Mouse (Mus musculus) megakaryocyte, embryonic 14.5 days (primary cell): Measurements from ENCODE around the gene Hdc.

ENCODE experiments used
- FLI1 ChIP-seq: IDR thresholded peaks from 2 replicates; pipeline ENCODE4 v1.6.1; 2012; ENCODE audit warnings: low read length, inconsistent platforms, mixed read lengths
- GATA1 ChIP-seq: IDR thresholded peaks from 3 replicates; pipeline ENCODE4 v1.6.1; 2012; ENCODE audit warnings: mixed read lengths, low read length, inconsistent platforms, borderline replicate concordance

GRCm38 (mm10) chr2:126579282-126579681 lies 39.8 kb downstream of the Hdc start:
- TF ChIP-seq GATA1 (no peak), FLI1 (no peak)
